Mouse (Mus musculus): ENCODE measurements at regions not wholly inside any gene's neighbourhood (a gene's known extent, or its start where the extent isn't known, plus 50 kb on each side); places are given as distances from the start of the nearest gene placed in this dataset.

DNA sequence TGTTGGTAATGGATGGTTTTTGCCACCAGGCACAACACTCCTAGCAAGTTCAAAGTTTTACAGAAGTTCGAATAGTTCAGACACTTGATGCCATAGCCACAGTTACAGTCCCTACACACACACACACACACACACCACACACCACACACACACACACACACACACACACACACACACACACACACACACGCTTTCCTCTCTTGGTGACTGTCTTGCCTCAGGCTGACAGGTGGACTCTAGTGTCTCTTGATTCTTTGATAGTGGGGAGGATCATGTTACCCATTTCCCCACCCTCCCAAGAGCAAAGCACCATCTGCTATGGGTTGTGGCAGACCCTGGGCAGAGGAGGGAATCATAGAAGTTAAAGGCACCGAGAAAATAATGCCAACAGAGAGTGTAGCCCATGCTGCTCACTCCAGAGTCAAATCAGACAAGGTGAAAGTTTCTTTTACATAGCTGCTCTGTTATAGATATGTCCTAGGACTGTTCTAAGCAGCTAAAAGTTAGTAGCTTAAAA lies 75.9 kb downstream of the Klhl25 start:
- WGBS (ENCODE audit: insufficient replicate concordance), result 47% methylated on average over 3 of the region's 3 CpGs
- Histone ChIP-seq H3K4me3 (ENCODE audit: insufficient read depth in 1 of 2, low read depth in 2 of 2, low read length in 2 of 2) (no peak overlapping the region), H3K9ac (replicated peaks) (no peak overlapping the region), H3K4me2 (ENCODE audit: low read depth) (no peak overlapping the region), H3K27me3 (ENCODE audit: control insufficient read depth, insufficient read depth, low read length) (no peaks in the 10 kb centered on the region), H3K4me1 (replicated peaks; ENCODE audit: control insufficient read depth in 2 of 2, insufficient read depth in 2 of 2, low read length in 1 of 2) (no peaks in the 10 kb centered on the region), H3K27ac (no peak overlapping the region), H3K9me3 (ENCODE audit: control insufficient read depth, low read length) (no peaks in the 10 kb centered on the region), H3K36me3 (replicated peaks; ENCODE audit: control insufficient read depth, insufficient read depth, low read depth) (no peaks in the 10 kb centered on the region)
- TF ChIP-seq CTCF (IDR thresholded peaks at IDR 0.05; ENCODE audit: low read depth) (no peak), EP300 (IDR thresholded peaks at IDR 0.05; ENCODE audit: low read depth) (no peak)
- no peak for ATAC-seq (ENCODE audit: insufficient read depth)
- DNase-seq (ENCODE audit: low read depth in 3 of 3, low spot score in 3 of 3), result no peak

- no peak overlapping the region for H3K4me3 ChIP-seq (ENCODE audit: insufficient read depth in 1 of 2, low read depth in 2 of 2, low read length in 2 of 2)
- H3K27ac ChIP-seq, result no peak overlapping the region
- H3K4me1 ChIP-seq (replicated peaks; ENCODE audit: control insufficient read depth in 2 of 2, insufficient read depth in 2 of 2, low read length in 1 of 2), result no peaks in the 10 kb centered on the region
- TF ChIP-seq CTCF (IDR thresholded peaks at IDR 0.05; ENCODE audit: low read depth) (0 out of 2 replicates have a peak, but pooled peaks have one; percentile 34), EP300 (IDR thresholded peaks at IDR 0.05; ENCODE audit: low read depth) (no peak)
- no peak overlapping the region for H3K9ac ChIP-seq (replicated peaks)
- H3K27me3 ChIP-seq (ENCODE audit: control insufficient read depth, insufficient read depth, low read length), result no peaks in the 10 kb centered on the region
- no peaks in the 10 kb centered on the region for H3K36me3 ChIP-seq (replicated peaks; ENCODE audit: control insufficient read depth, insufficient read depth, low read depth)
- H3K4me2 ChIP-seq (ENCODE audit: low read depth), result no peak overlapping the region
- 25% methylated on average over 4 of the region's 4 CpGs for WGBS (ENCODE audit: insufficient replicate concordance)
- H3K9me3 ChIP-seq (ENCODE audit: control insufficient read depth, low read length), result no peaks in the 10 kb centered on the region
- ATAC-seq (ENCODE audit: insufficient read depth) (no peak), DNase-seq (ENCODE audit: low read depth in 3 of 3, low spot score in 3 of 3) (no peak)
Measured at GRCm38 (mm10) chr7:75927537-75927936, 79.4 kb downstream of the Klhl25 start.

GRCm38 (mm10) chr7:75943844-75944243 lies 95.7 kb downstream of the Klhl25 start:
- ATAC-seq (ENCODE audit: insufficient read depth), result no peak
- 61% methylated on average over 3 of the region's 3 CpGs for WGBS (ENCODE audit: insufficient replicate concordance)
- DNase-seq (ENCODE audit: low read depth in 3 of 3, low spot score in 3 of 3), result no peak
- no peaks in the 10 kb centered on the region for H3K36me3 ChIP-seq (replicated peaks; ENCODE audit: control insufficient read depth, insufficient read depth, low read depth)
- H3K27me3 ChIP-seq (ENCODE audit: control insufficient read depth, insufficient read depth, low read length), result no peaks in the 10 kb centered on the region
- no peak overlapping the region for H3K9ac ChIP-seq (replicated peaks)
- no peak for TF ChIP-seq CTCF (IDR thresholded peaks at IDR 0.05; ENCODE audit: low read depth)
- TF ChIP-seq EP300 (IDR thresholded peaks at IDR 0.05; ENCODE audit: low read depth), result no peak
- no peak overlapping the region for H3K4me3 ChIP-seq (ENCODE audit: insufficient read depth in 1 of 2, low read depth in 2 of 2, low read length in 2 of 2)
- H3K4me2 ChIP-seq (ENCODE audit: low read depth), result no peak overlapping the region
- H3K9me3 ChIP-seq (ENCODE audit: control insufficient read depth, low read length), result no peaks in the 10 kb centered on the region
- H3K27ac ChIP-seq, result no peak overlapping the region
- H3K4me1 ChIP-seq (replicated peaks; ENCODE audit: control insufficient read depth in 2 of 2, insufficient read depth in 2 of 2, low read length in 1 of 2), result no peaks in the 10 kb centered on the region

GRCm38 (mm10) chr7:75955671-75956070 lies 107.6 kb downstream of the Klhl25 start:
- H3K27ac ChIP-seq, result no peak overlapping the region
- no peak overlapping the region for H3K9ac ChIP-seq (replicated peaks)
- H3K9me3 ChIP-seq (ENCODE audit: control insufficient read depth, low read length), result no peaks in the 10 kb centered on the region
- no peak overlapping the region for H3K4me3 ChIP-seq (ENCODE audit: insufficient read depth in 1 of 2, low read depth in 2 of 2, low read length in 2 of 2)
- no peak for DNase-seq (ENCODE audit: low read depth in 3 of 3, low spot score in 3 of 3)
- WGBS (ENCODE audit: insufficient replicate concordance), result 55% methylated on average over 9 of the region's 9 CpGs
- ATAC-seq (ENCODE audit: insufficient read depth), result no peak
- H3K36me3 ChIP-seq (replicated peaks; ENCODE audit: control insufficient read depth, insufficient read depth, low read depth), result no peaks in the 10 kb centered on the region
- no peaks in the 10 kb centered on the region for H3K4me1 ChIP-seq (replicated peaks; ENCODE audit: control insufficient read depth in 2 of 2, insufficient read depth in 2 of 2, low read length in 1 of 2)
- TF ChIP-seq EP300 (IDR thresholded peaks at IDR 0.05; ENCODE audit: low read depth), result no peak
- no peak for TF ChIP-seq CTCF (IDR thresholded peaks at IDR 0.05; ENCODE audit: low read depth)
- no peak overlapping the region for H3K4me2 ChIP-seq (ENCODE audit: low read depth)
- no peaks in the 10 kb centered on the region for H3K27me3 ChIP-seq (ENCODE audit: control insufficient read depth, insufficient read depth, low read length)

- 67% methylated on average over 5 of the region's 5 CpGs for WGBS (ENCODE audit: insufficient replicate concordance)
Measured at GRCm38 (mm10) chr7:75957366-75957765, 109.3 kb downstream of the Klhl25 start.

More at GRCm38 (mm10) chr7:75957366-75957765, 109.3 kb downstream of the Klhl25 start:
- TF ChIP-seq EP300 (IDR thresholded peaks at IDR 0.05; ENCODE audit: low read depth) (no peak), CTCF (IDR thresholded peaks at IDR 0.05; ENCODE audit: low read depth) (no peak)
- H3K9ac ChIP-seq (replicated peaks), result no peak overlapping the region
- no peaks in the 10 kb centered on the region for H3K36me3 ChIP-seq (replicated peaks; ENCODE audit: control insufficient read depth, insufficient read depth, low read depth)
- no peak overlapping the region for H3K4me2 ChIP-seq (ENCODE audit: low read depth)
- H3K27ac ChIP-seq, result no peak overlapping the region
- H3K4me3 ChIP-seq (ENCODE audit: insufficient read depth in 1 of 2, low read depth in 2 of 2, low read length in 2 of 2), result no peak overlapping the region
- H3K27me3 ChIP-seq (ENCODE audit: control insufficient read depth, insufficient read depth, low read length), result no peaks in the 10 kb centered on the region
- H3K4me1 ChIP-seq (replicated peaks; ENCODE audit: control insufficient read depth in 2 of 2, insufficient read depth in 2 of 2, low read length in 1 of 2), result no peaks in the 10 kb centered on the region
- no peaks in the 10 kb centered on the region for H3K9me3 ChIP-seq (ENCODE audit: control insufficient read depth, low read length)
- no peak for ATAC-seq (ENCODE audit: insufficient read depth)
- no peak for DNase-seq (ENCODE audit: low read depth in 3 of 3, low spot score in 3 of 3)

All from liver, embryonic 14.5 days (tissue).